Mouse (Mus musculus): ENCODE results near the gene Rplp1. TPM values are rescaled to one million over a fixed set of nuclear protein-coding genes. Genes with fewer than 3 reads are reported as not detected.

Gene Rplp1
- polyA plus RNA-seq, 1 experiment from 2014 or later: 917 TPM

- Histone ChIP-seq H3K9ac (no peak overlapping the region), H3K27ac (no peak overlapping the region), H3K4me2 (no peak overlapping the region), H3K9me3 (no peaks in the 10 kb centered on the region), H3K4me1 (replicated peaks) (peaks cover 22% of the 10 kb centered on the region), H3K27me3 (0 out of 2 replicates have a peak, but pooled peaks cover 2% of the 10 kb centered on the region), H3K4me3 (no peak overlapping the region), H3K36me3 (peaks cover 26% of the 10 kb centered on the region)
- no peak for ATAC-seq (ENCODE audit: low FRiP score)
- 92% methylated on average over 11 of the region's 11 CpGs for WGBS
Observed at GRCm38 (mm10) chr9:61908832-61909407, 5.4 kb downstream of the Rplp1 start.

- no peak for ATAC-seq (ENCODE audit: low FRiP score)
- Histone ChIP-seq H3K9me3 (no peaks in the 10 kb centered on the region), H3K4me3 (no peak overlapping the region), H3K4me1 (replicated peaks) (peaks cover 17% of the 10 kb centered on the region), H3K27ac (no peak overlapping the region), H3K4me2 (no peak overlapping the region), H3K36me3 (peaks cover 26% of the 10 kb centered on the region), H3K9ac (no peak overlapping the region), H3K27me3 (0 out of 2 replicates have a peak, but pooled peaks cover 5% of the 10 kb centered on the region)
- 88% methylated on average over 3 of the region's 3 CpGs for WGBS
Observed at GRCm38 (mm10) chr9:61908341-61908740, 6.0 kb downstream of the Rplp1 start.

GRCm38 (mm10) chr9:61907621-61908295 lies 6.6 kb downstream of the Rplp1 start:
- H3K27me3 ChIP-seq: 0 out of 2 replicates have a peak, but pooled peaks cover 5% of the 10 kb centered on the region
- WGBS: 92% methylated on average over 4 of the region's 4 CpGs

GRCm38 (mm10) chr9:61906912-61907311 lies 7.4 kb downstream of the Rplp1 start:
- Histone ChIP-seq H3K9me3 (no peaks in the 10 kb centered on the region), H3K4me1 (replicated peaks) (peaks cover 15% of the 10 kb centered on the region), H3K9ac (no peak overlapping the region), H3K27me3 (peaks cover 7% of the 10 kb centered on the region; the same call in 1 of the 2 replicates), H3K4me2 (no peak overlapping the region), H3K36me3 (peaks cover 14% of the 10 kb centered on the region), H3K4me3 (no peak overlapping the region), H3K27ac (no peak overlapping the region)
- ATAC-seq (ENCODE audit: low FRiP score): no peak
- WGBS: 69% methylated on average over 10 of the region's 10 CpGs

More at GRCm38 (mm10) chr9:61907621-61908295, 6.6 kb downstream of the Rplp1 start:
- ATAC-seq (ENCODE audit: low FRiP score): no peak
- H3K9me3 ChIP-seq: no peaks in the 10 kb centered on the region
- H3K9ac ChIP-seq: no peak overlapping the region
- H3K4me1 ChIP-seq (replicated peaks): peaks cover 13% of the 10 kb centered on the region
- no peak overlapping the region for H3K4me2 ChIP-seq
- H3K27ac ChIP-seq: no peak overlapping the region
- peaks cover 23% of the 10 kb centered on the region for H3K36me3 ChIP-seq
- H3K4me3 ChIP-seq: no peak overlapping the region

GRCm38 (mm10) chr9:61905576-61905975 lies 8.8 kb downstream of the Rplp1 start:
- peaks cover 2% of the 10 kb centered on the region; the same call in 1 of the 2 replicates for H3K36me3 ChIP-seq
- H3K4me2 ChIP-seq: no peak overlapping the region
- no peaks in the 10 kb centered on the region for H3K9me3 ChIP-seq
- H3K4me3 ChIP-seq: no peak overlapping the region
- H3K9ac ChIP-seq: no peak overlapping the region
- H3K27ac ChIP-seq: no peak overlapping the region
- WGBS: 78% methylated on average over 5 of the region's 5 CpGs
- H3K4me1 ChIP-seq (replicated peaks): peaks cover 17% of the 10 kb centered on the region
- peaks cover 15% of the 10 kb centered on the region for H3K27me3 ChIP-seq
- ATAC-seq (ENCODE audit: low FRiP score): no peak

- no peaks in the 10 kb centered on the region; the same call in 1 of the 2 replicates for H3K36me3 ChIP-seq
- H3K9ac ChIP-seq: no peak overlapping the region
- H3K27me3 ChIP-seq: peaks cover 24% of the 10 kb centered on the region
- no peak overlapping the region for H3K27ac ChIP-seq
- no peak for ATAC-seq (ENCODE audit: low FRiP score)
- H3K4me1 ChIP-seq (replicated peaks): peaks cover 20% of the 10 kb centered on the region
- WGBS: 75% methylated on average over 7 of the region's 7 CpGs
- no peak overlapping the region for H3K4me2 ChIP-seq
- no peaks in the 10 kb centered on the region for H3K9me3 ChIP-seq
- no peak overlapping the region for H3K4me3 ChIP-seq
Observed at GRCm38 (mm10) chr9:61904201-61904600, 10.1 kb downstream of the Rplp1 start.

GRCm38 (mm10) chr9:61902445-61902844 lies 11.9 kb downstream of the Rplp1 start:
- ATAC-seq (ENCODE audit: low FRiP score): peak; percentile 53
- no peak overlapping the region; the same call in 1 of the 2 replicates for H3K4me2 ChIP-seq
- no peak overlapping the region; the same call in 1 of the 2 replicates for H3K27ac ChIP-seq
- peak overlapping the region; percentile 29; the same call in 1 of the 2 replicates for H3K9ac ChIP-seq
- H3K36me3 ChIP-seq: no peaks in the 10 kb centered on the region
- H3K4me1 ChIP-seq (replicated peaks): peaks cover 26% of the 10 kb centered on the region
- 45% methylated on average over 9 of the region's 9 CpGs for WGBS
- H3K9me3 ChIP-seq: no peaks in the 10 kb centered on the region
- H3K4me3 ChIP-seq: no peak overlapping the region
- peaks cover 30% of the 10 kb centered on the region for H3K27me3 ChIP-seq

- WGBS: 84% methylated on average over 4 of the region's 4 CpGs
- Histone ChIP-seq H3K4me1 (replicated peaks) (peaks cover 26% of the 10 kb centered on the region), H3K9ac (no peak overlapping the region), H3K27ac (no peak overlapping the region), H3K9me3 (no peaks in the 10 kb centered on the region), H3K4me2 (no peak overlapping the region), H3K36me3 (no peaks in the 10 kb centered on the region), H3K4me3 (no peak overlapping the region), H3K27me3 (peaks cover 35% of the 10 kb centered on the region)
- no peak for ATAC-seq (ENCODE audit: low FRiP score)
Observed at GRCm38 (mm10) chr9:61901574-61901973, 12.8 kb downstream of the Rplp1 start.

GRCm38 (mm10) chr9:61899804-61900203 lies 14.5 kb downstream of the Rplp1 start:
- 6% methylated on average over 16 of the region's 16 CpGs for WGBS
- ATAC-seq (ENCODE audit: low FRiP score): no peak
- no peak overlapping the region for H3K27ac ChIP-seq

GRCm38 (mm10) chr9:61898401-61898800 lies 15.9 kb downstream of the Rplp1 start:
- no peaks in the 10 kb centered on the region for H3K9me3 ChIP-seq
- no peak for ATAC-seq (ENCODE audit: low FRiP score)
- peaks cover 51% of the 10 kb centered on the region for H3K27me3 ChIP-seq
- no peak overlapping the region for H3K27ac ChIP-seq
- peaks cover 29% of the 10 kb centered on the region for H3K4me1 ChIP-seq (replicated peaks)
- no peak overlapping the region for H3K4me3 ChIP-seq
- WGBS: 1% methylated on average over 7 of the region's 8 CpGs
- no peaks in the 10 kb centered on the region for H3K36me3 ChIP-seq
- no peak overlapping the region for H3K9ac ChIP-seq
- no peak overlapping the region for H3K4me2 ChIP-seq

More at GRCm38 (mm10) chr9:61899804-61900203, 14.5 kb downstream of the Rplp1 start:
- Histone ChIP-seq H3K4me1 (replicated peaks) (peaks cover 29% of the 10 kb centered on the region), H3K4me2 (peak overlapping the region; percentile 23; the same call in 1 of the 2 replicates), H3K9ac (no peak overlapping the region), H3K36me3 (no peaks in the 10 kb centered on the region), H3K9me3 (no peaks in the 10 kb centered on the region), H3K27me3 (peaks cover 46% of the 10 kb centered on the region), H3K4me3 (no peak overlapping the region)

- ATAC-seq (ENCODE audit: low FRiP score): no peak
- WGBS: 83% methylated on average over 8 of the region's 8 CpGs
- Histone ChIP-seq H3K9me3 (no peaks in the 10 kb centered on the region), H3K4me3 (no peak overlapping the region), H3K27me3 (peaks cover 36% of the 10 kb centered on the region), H3K4me1 (replicated peaks) (peaks cover 19% of the 10 kb centered on the region), H3K9ac (no peak overlapping the region), H3K27ac (no peak overlapping the region), H3K36me3 (no peaks in the 10 kb centered on the region), H3K4me2 (no peak overlapping the region)
Observed at GRCm38 (mm10) chr9:61895014-61895413, 19.3 kb downstream of the Rplp1 start.

GRCm38 (mm10) chr9:61889855-61890254 lies 24.5 kb downstream of the Rplp1 start:
- peak; percentile 59; the same call in 1 of the 2 replicates for ATAC-seq (ENCODE audit: low FRiP score)
- Histone ChIP-seq H3K36me3 (no peaks in the 10 kb centered on the region), H3K4me3 (no peak overlapping the region), H3K27ac (peak overlapping the region; percentile 58), H3K4me2 (no peak overlapping the region), H3K9ac (no peak overlapping the region), H3K27me3 (peaks cover 11% of the 10 kb centered on the region; the same call in 1 of the 2 replicates), H3K4me1 (replicated peaks) (peaks cover 27% of the 10 kb centered on the region), H3K9me3 (no peaks in the 10 kb centered on the region)
- WGBS: 31% methylated on average over 8 of the region's 8 CpGs
